Mouse (Mus musculus): ENCODE results near the gene Spa17.

The Spa17 gene

GRCm38 (mm10) chr9:37613182-37613910 lies at the start of gene Spa17:
TSS of gene Spa17 (minus strand) at chr9:37613722.
- DNase-seq, result peak; percentile 88 to 89

GRCm38 (mm10) chr9:37663210-37663609 lies 49.7 kb upstream of the Spa17 start:
- no peak for DNase-seq

GRCm38 (mm10) chr9:37659413-37659812 lies 45.9 kb upstream of the Spa17 start:
- DNase-seq, result no peak

GRCm38 (mm10) chr9:37656931-37657481 lies 43.5 kb upstream of the Spa17 start, which contains the start of gene Tbrg1:
TSS of gene Tbrg1 (minus strand) at chr9:37657312.
- peak; percentile 65 to 66 for DNase-seq

- DNase-seq, result peak; percentile 63 to 64
These were observed 42.9 kb upstream of the Spa17 start for GRCm38 (mm10) chr9:37656439-37656881.

- peak; percentile 27 to 30 for DNase-seq
These were observed 42.4 kb upstream of the Spa17 start for GRCm38 (mm10) chr9:37655961-37656360.

GRCm38 (mm10) chr9:37653836-37654235 lies 40.3 kb upstream of the Spa17 start:
- no peak for DNase-seq

GRCm38 (mm10) chr9:37650639-37651038 lies 37.1 kb upstream of the Spa17 start:
- no peak for DNase-seq

GRCm38 (mm10) chr9:37646246-37646645 lies 32.7 kb upstream of the Spa17 start:
- no peak for DNase-seq

GRCm38 (mm10) chr9:37638721-37639120 lies 25.2 kb upstream of the Spa17 start:
- no peak for DNase-seq

- no peak for DNase-seq
These were observed 23.4 kb upstream of the Spa17 start for GRCm38 (mm10) chr9:37636800-37637542.

- peak; percentile 61 to 62 for DNase-seq
These were observed 22.8 kb upstream of the Spa17 start for GRCm38 (mm10) chr9:37636335-37636734.

- DNase-seq, result no peak
These were observed 20.7 kb upstream of the Spa17 start for GRCm38 (mm10) chr9:37634269-37634668.

- DNase-seq, result no peak
These were observed 18.8 kb upstream of the Spa17 start for GRCm38 (mm10) chr9:37632305-37632704.

- no peak for DNase-seq
These were observed 16.4 kb upstream of the Spa17 start for GRCm38 (mm10) chr9:37629941-37630340.

- DNase-seq, result no peak
These were observed 15.1 kb upstream of the Spa17 start for GRCm38 (mm10) chr9:37628581-37628980.

- no peak for DNase-seq
These were observed 13.7 kb upstream of the Spa17 start for GRCm38 (mm10) chr9:37627263-37627662.

GRCm38 (mm10) chr9:37626103-37626567 lies 12.6 kb upstream of the Spa17 start:
- no peak for DNase-seq

- DNase-seq, result no peak
These were observed 12.1 kb upstream of the Spa17 start for GRCm38 (mm10) chr9:37625641-37626040.

GRCm38 (mm10) chr9:37625129-37625528 lies 11.6 kb upstream of the Spa17 start:
- peak in 1 of 2 experiments; percentile 8 for DNase-seq

GRCm38 (mm10) chr9:37624502-37624901 lies 11.0 kb upstream of the Spa17 start:
- DNase-seq, result no peak

GRCm38 (mm10) chr9:37623981-37624380 lies 10.5 kb upstream of the Spa17 start:
- DNase-seq, result no peak

GRCm38 (mm10) chr9:37621290-37621689 lies 7.8 kb upstream of the Spa17 start:
- no peak for DNase-seq

- DNase-seq, result peak; percentile 58 to 61
These were observed 3.2 kb upstream of the Spa17 start for GRCm38 (mm10) chr9:37616770-37617169.
